Mouse (Mus musculus) testis, adult 2 months (tissue): ENCODE data around the gene Tnnt1. TPM values are rescaled to one million over a fixed set of nuclear protein-coding genes. Genes with fewer than 3 reads are reported as not detected.
"Not testable (repeated sequence)": the region's sequence is repeated elsewhere in the genome, so short reads cannot be mapped to it uniquely, and the experiment has no call there.

Source experiments
- H3K27ac ChIP-seq: fragments of 200-500 bp; 2 replicates; pipeline ENCODE4 v1.5.1; 2012; ENCODE audit warnings: low read depth, low read length; ENCODE audit not compliant: control insufficient read depth, insufficient read depth
- H3K27me3 ChIP-seq: fragments of 200-500 bp; 2 replicates; pipeline ENCODE4 v1.6.1; 2012; ENCODE audit warnings: mild to moderate bottlenecking, low read length, moderate library complexity; ENCODE audit not compliant: control insufficient read depth, insufficient read depth
- H3K36me3 ChIP-seq: fragments of 200-500 bp; 2 replicates; pipeline ENCODE4 v1.6.1; 2012; ENCODE audit warnings: mild to moderate bottlenecking, low read length; ENCODE audit not compliant: control insufficient read depth, insufficient read depth
- H3K4me1 ChIP-seq: fragments of 200-500 bp; 2 replicates; pipeline ENCODE4 v1.6.1; 2012; ENCODE audit warnings: low read length; ENCODE audit not compliant: control insufficient read depth, insufficient read depth
- H3K4me3 ChIP-seq: fragments of 200-500 bp; 2 replicates; pipeline ENCODE4 v1.5.1; 2012; ENCODE audit warnings: low read depth, mild to moderate bottlenecking, low read length, moderate library complexity, mixed read lengths; ENCODE audit not compliant: control insufficient read depth
- CTCF ChIP-seq: fragments of 200-500 bp; IDR thresholded peaks from 2 replicates; pipeline ENCODE4 v1.5.1; 2012; ENCODE audit warnings: low read depth, mild to moderate bottlenecking, inconsistent platforms, low read length, moderate library complexity; ENCODE audit not compliant: control insufficient read depth, insufficient read depth, insufficient replicate concordance
- POLR2A ChIP-seq: fragments of 200-500 bp; IDR thresholded peaks from 2 replicates; pipeline ENCODE4 v1.6.1; 2012; ENCODE audit warnings: low read depth, mild to moderate bottlenecking, inconsistent platforms, low read length, moderate library complexity; ENCODE audit not compliant: control insufficient read depth
- polyA plus RNA-seq: library from polyadenylated mRNA; depleted of rRNA; stranded (reverse); fragments of >200 nt; gene quantifications from 2 replicates; pipeline ENCODE4 v1.2.3, GENCODE M21; 2012

Tnnt1 gene
- polyA plus RNA-seq, 1 experiment = 0.62 TPM

- TF ChIP-seq CTCF = no peak
- TF ChIP-seq POLR2A = no peak
- no peak overlapping the region for H3K4me3 ChIP-seq
- H3K27ac ChIP-seq = no peak overlapping the region
- no peaks in the 10 kb centered on the region for H3K27me3 ChIP-seq
- H3K36me3 ChIP-seq = no peaks in the 10 kb centered on the region
- peaks cover 29% of the 10 kb centered on the region for H3K4me1 ChIP-seq
Observed at GRCm38 (mm10) chr7:4541344-4541743, 25.2 kb upstream of the Tnnt1 start.

- TF ChIP-seq CTCF (no peak), POLR2A (no peak)
- H3K4me3 ChIP-seq = no peak overlapping the region
- no peak overlapping the region for H3K27ac ChIP-seq
- H3K4me1 ChIP-seq = peaks cover 21% of the 10 kb centered on the region
- H3K27me3 ChIP-seq = no peaks in the 10 kb centered on the region
- H3K36me3 ChIP-seq = no peaks in the 10 kb centered on the region
Observed at GRCm38 (mm10) chr7:4539019-4539418, 22.8 kb upstream of the Tnnt1 start.

- no peak for TF ChIP-seq POLR2A
- no peak for TF ChIP-seq CTCF
Observed at GRCm38 (mm10) chr7:4537181-4537580, 21.0 kb upstream of the Tnnt1 start.

GRCm38 (mm10) chr7:4536369-4536768 lies 20.2 kb upstream of the Tnnt1 start:
- Histone ChIP-seq H3K4me3 (no peak overlapping the region), H3K4me1 (peaks cover 13% of the 10 kb centered on the region), H3K36me3 (no peaks in the 10 kb centered on the region), H3K27ac (no peak overlapping the region), H3K27me3 (no peaks in the 10 kb centered on the region)
- no peak for TF ChIP-seq CTCF
- no peak for TF ChIP-seq POLR2A

More at GRCm38 (mm10) chr7:4537181-4537580, 21.0 kb upstream of the Tnnt1 start:
- Histone ChIP-seq H3K36me3 (no peaks in the 10 kb centered on the region), H3K4me1 (peaks cover 16% of the 10 kb centered on the region), H3K27ac (no peak overlapping the region), H3K27me3 (no peaks in the 10 kb centered on the region), H3K4me3 (no peak overlapping the region)

GRCm38 (mm10) chr7:4532005-4532729 lies 16.0 kb upstream of the Tnnt1 start, which contains the start of gene Dnaaf3:
Gene Dnaaf3 (minus strand): TSS chr7:4532453.
- Histone ChIP-seq H3K4me3 (peak within 1 kb of the TSS; percentile 88), H3K36me3 (no peaks in the 10 kb centered on the region), H3K27ac (0 out of 2 replicates have a peak within 1 kb of the TSS, but pooled peaks have one; percentile 49), H3K4me1 (peaks cover 5% of the 10 kb centered on the region), H3K27me3 (no peaks in the 10 kb centered on the region)
- TF ChIP-seq POLR2A (no peak), CTCF (no peak)

GRCm38 (mm10) chr7:4530166-4530565 lies 14.0 kb upstream of the Tnnt1 start:
- not testable (repeated sequence) for H3K27ac ChIP-seq, H3K4me1 ChIP-seq, H3K27me3 ChIP-seq, H3K4me3 ChIP-seq, H3K36me3 ChIP-seq

GRCm38 (mm10) chr7:4527302-4527689 lies 11.1 kb upstream of the Tnnt1 start:
- Histone ChIP-seq H3K4me3 (peak overlapping the region; percentile 87), H3K27ac (no peak overlapping the region), H3K36me3 (no peaks in the 10 kb centered on the region), H3K27me3 (no peaks in the 10 kb centered on the region), H3K4me1 (peaks cover 19% of the 10 kb centered on the region)
- TF ChIP-seq POLR2A (no peak), CTCF (no peak)
